Mouse (Mus musculus) kidney, embryonic 15.5 days (tissue): ENCODE data around the gene Trip13. TPM values are rescaled to one million over a fixed set of nuclear protein-coding genes. Genes with fewer than 3 reads are reported as not detected.

Source experiments
- ATAC-seq: fragments of 200-750 bp; cut with Nextera tagmentation; replicated peaks from 2 replicates; pipeline ENCODE4 v1.8.0; 2017; ENCODE audit warnings: moderate TSS enrichment; ENCODE audit not compliant: low FRiP score
- H3K27ac ChIP-seq: fragments of 300-500 bp; sonication (generic); 2 replicates; pipeline ENCODE4 v1.5.1; 2015; ENCODE audit warnings: mild to moderate bottlenecking, inconsistent platforms
- H3K27me3 ChIP-seq: fragments of 300-500 bp; sonication (generic); 2 replicates; pipeline ENCODE4 v1.6.1; 2015; ENCODE audit warnings: inconsistent platforms
- H3K36me3 ChIP-seq: fragments of 300-500 bp; sonication (generic); 2 replicates; pipeline ENCODE4 v1.6.1; 2015; ENCODE audit warnings: inconsistent platforms
- H3K4me1 ChIP-seq: fragments of 300-500 bp; sonication (generic); 2 replicates; pipeline ENCODE4 v1.6.1; 2015; ENCODE audit warnings: inconsistent platforms
- H3K4me2 ChIP-seq: fragments of 300-500 bp; sonication (generic); 2 replicates; pipeline ENCODE4 v1.6.1; 2015; ENCODE audit warnings: moderate library complexity, mild to moderate bottlenecking, inconsistent platforms
- H3K4me3 ChIP-seq: fragments of 300-500 bp; sonication (generic); replicated peaks from 2 replicates; pipeline ENCODE4 v1.5.1; 2015; ENCODE audit warnings: mild to moderate bottlenecking, inconsistent platforms
- H3K9ac ChIP-seq: fragments of 300-500 bp; sonication (generic); 2 replicates; pipeline ENCODE4 v1.6.1; 2015; ENCODE audit warnings: mild to moderate bottlenecking, inconsistent platforms
- H3K9me3 ChIP-seq: fragments of 300-500 bp; sonication (generic); replicated peaks from 2 replicates; pipeline ENCODE4 v1.6.1; 2016; ENCODE audit warnings: inconsistent platforms
- WGBS: fragments of 180-500 bp; shearing (Covaris S2); methylation state at CpG from one replicate; pipeline ENCODE4 v1.1.7; 2015; ENCODE audit warnings: mixed read lengths; 5-methylcytosine and 5-hydroxymethylcytosine counted together
- microRNA-seq: library from miRNA; unstranded; fragments of <30 nt; microRNA quantifications from one replicate; pipeline ENCODE4, GENCODE M21; 2016
- polyA plus RNA-seq: library from polyadenylated mRNA; unstranded; fragments of >200 nt; fragmentation: Nextera tagmentation; extraction: Ambion mirVana; gene quantifications from 2 replicates; pipeline ENCODE4 v1.2.1, GENCODE M21; 2015

Trip13 gene
- polyA plus RNA-seq, 1 experiment from 2014 or later: 43.9 TPM

DNA sequence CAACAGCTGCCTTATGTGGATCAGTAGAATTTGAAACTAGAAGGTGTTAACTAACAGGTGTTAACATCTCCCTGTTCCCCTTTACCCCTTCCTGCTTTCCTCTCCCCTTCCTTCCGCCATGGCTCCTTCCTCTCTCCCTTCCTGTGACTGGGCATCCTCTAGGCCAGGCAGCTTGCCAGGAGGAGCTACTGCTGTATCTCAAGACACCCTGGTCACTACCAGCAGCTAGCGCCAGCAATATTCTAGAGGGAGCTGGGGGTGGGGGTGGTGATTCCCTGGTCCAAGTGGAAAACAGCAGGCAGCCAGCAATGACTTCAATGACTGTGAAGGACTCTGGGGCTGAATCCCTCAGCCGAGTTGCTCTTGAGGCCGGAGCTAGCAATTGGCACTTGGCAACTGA is 51.9 kb downstream of the Trip13 start:
- Histone ChIP-seq H3K27me3 (no peaks in the 10 kb centered on the region), H3K4me2 (no peak overlapping the region), H3K4me1 (peaks cover 10% of the 10 kb centered on the region), H3K4me3 (no peak overlapping the region), H3K9me3 (no peaks in the 10 kb centered on the region), H3K9ac (no peak overlapping the region), H3K36me3 (no peaks in the 10 kb centered on the region), H3K27ac (no peak overlapping the region)
- 85% methylated on average over 4 of the region's 4 CpGs for WGBS
- no peak for ATAC-seq

DNA sequence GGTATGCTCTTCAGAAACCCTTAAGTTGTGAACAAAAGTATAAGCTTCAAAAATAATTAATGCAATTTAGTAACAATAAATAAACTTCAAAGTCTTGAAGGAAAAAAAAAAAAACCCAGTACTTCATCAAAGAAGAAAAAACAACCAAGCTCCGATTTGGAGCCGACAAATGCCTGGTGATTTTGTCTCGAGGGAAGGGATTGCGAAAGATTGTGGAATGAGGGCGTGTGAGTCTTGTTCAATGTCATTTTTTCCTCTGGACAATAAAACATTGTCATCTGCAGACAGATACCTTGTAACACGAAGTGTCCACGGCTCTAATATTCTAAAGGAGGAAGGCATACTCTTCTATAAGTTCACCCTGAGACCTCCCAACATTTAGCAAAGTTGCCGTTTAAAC is 56.2 kb downstream of the Trip13 start:
- Histone ChIP-seq H3K4me3 (no peak overlapping the region), H3K9ac (no peak overlapping the region), H3K9me3 (no peaks in the 10 kb centered on the region), H3K27me3 (no peaks in the 10 kb centered on the region), H3K4me1 (no peaks in the 10 kb centered on the region), H3K4me2 (no peak overlapping the region), H3K27ac (no peak overlapping the region), H3K36me3 (no peaks in the 10 kb centered on the region)
- WGBS: 67% methylated on average over 8 of the region's 8 CpGs
- no peak for ATAC-seq

- no peaks in the 10 kb centered on the region for H3K4me1 ChIP-seq
- H3K36me3 ChIP-seq: no peaks in the 10 kb centered on the region
- no peak overlapping the region for H3K4me3 ChIP-seq
- no peak for ATAC-seq
- H3K4me2 ChIP-seq: no peak overlapping the region
- no peaks in the 10 kb centered on the region for H3K27me3 ChIP-seq
- H3K27ac ChIP-seq: no peak overlapping the region
- no peak overlapping the region for H3K9ac ChIP-seq
- 83% methylated on average over 5 of the region's 5 CpGs for WGBS
- H3K9me3 ChIP-seq: no peaks in the 10 kb centered on the region
Measured at GRCm38 (mm10) chr13:73879824-73880223, 57.8 kb downstream of the Trip13 start.

- H3K9me3 ChIP-seq: no peaks in the 10 kb centered on the region
- H3K36me3 ChIP-seq: no peaks in the 10 kb centered on the region
- no peak overlapping the region for H3K9ac ChIP-seq
Measured at GRCm38 (mm10) chr13:73872159-73872558, 65.4 kb downstream of the Trip13 start.

More at GRCm38 (mm10) chr13:73872159-73872558, 65.4 kb downstream of the Trip13 start:
- Histone ChIP-seq H3K4me2 (no peak overlapping the region), H3K27me3 (no peaks in the 10 kb centered on the region), H3K4me3 (no peak overlapping the region), H3K27ac (no peak overlapping the region), H3K4me1 (no peaks in the 10 kb centered on the region)
- no peak for ATAC-seq
- WGBS: 84% methylated on average over 2 of the region's 2 CpGs

Small RNA genes within 50 kb of the gene (microRNA-seq; reads per million reads assigned to microRNA genes)
- gene Gm25197: not detected

Other genes starting within 250 kb of the Trip13 start
- gene Slc6a19, start 232.9 kb downstream of the Trip13 start, polyA plus RNA-seq: 0.78 and 1.6 TPM in 2 replicates
- 22.1 and 26.1 TPM in 2 replicates for gene Slc12a7, start 204.7 kb downstream of the Trip13 start, polyA plus RNA-seq
- 5.6 and 6.2 TPM in 2 replicates for gene Nkd2, start 90.2 kb downstream of the Trip13 start, polyA plus RNA-seq
- 47.8 and 48.1 TPM in 2 replicates for gene Brd9, start within 50 bp of the Trip13 start, polyA plus RNA-seq
- gene Zdhhc11, start 26.1 kb upstream of the Trip13 start, polyA plus RNA-seq: not detected in 2 replicates
- 0.60 and 0.66 TPM in 2 replicates for gene Tppp, start 71.6 kb upstream of the Trip13 start, polyA plus RNA-seq
- 15.2 and 16.5 TPM in 2 replicates for gene Cep72, start 124.5 kb upstream of the Trip13 start, polyA plus RNA-seq
- gene Slc9a3, start 183.7 kb upstream of the Trip13 start, polyA plus RNA-seq: 1.6 and 1.8 TPM in 2 replicates